ENCODE assay signal across 8 mouse cellular contexts in genomic region chr2:164389020-164389419, GRCm38 (mm10). TPM values are rescaled to one million over a fixed set of nuclear protein-coding genes. Genes with fewer than 3 reads are reported as not detected.
DNase-seq lines count a peak whose midpoint lies in the region; ATAC-seq and TF ChIP-seq lines count a peak whose summit lies in the region.

Slpi (minus strand) TSS chr2:164389095.

- 0 out of 2 replicates have a peak, but pooled peaks have one; percentile 13 for TF ChIP-seq CTCF in hindbrain, postnatal 0 days (IDR thresholded peaks at IDR 0.05; ENCODE audit: low read depth)
- no peak for TF ChIP-seq CTCF in lung, postnatal 0 days (IDR thresholded peaks at IDR 0.05)

- H3K27me3 ChIP-seq in kidney, embryonic 15.5 days = peaks cover 63% of the 10 kb centered on the region
- H3K27me3 ChIP-seq in embryonic facial prominence, embryonic 11.5 days (ENCODE audit: control insufficient read depth, insufficient read depth, low read length) = no peaks in the 10 kb centered on the region
- H3K27me3 ChIP-seq in hindbrain, postnatal 0 days (ENCODE audit: insufficient read depth, low read length) = peaks cover 9% of the 10 kb centered on the region; the same call in 1 of the 2 replicates
- H3K27me3 ChIP-seq in lung, postnatal 0 days (replicated peaks; ENCODE audit: insufficient read depth, low read length) = no peaks in the 10 kb centered on the region
- H3K27me3 ChIP-seq in splenic B cell, adult 2 months (ENCODE audit: control insufficient read depth, insufficient read depth, low read length, poor library complexity, severe bottlenecking) = no peaks in the 10 kb centered on the region; the same call in 1 of the 2 replicates

- DNase-seq in kidney, adult 18-20 months = no peak
- DNase-seq in R1 (ENCODE audit: low read depth, low spot score) = peak; percentile 45
- peak; percentile 68 for DNase-seq in embryonic facial prominence, embryonic 11.5 days (ENCODE audit: low spot score)
- DNase-seq in hindbrain, postnatal 0 days (ENCODE audit: low spot score) = peak; percentile 69
- DNase-seq in lung, postnatal 0 days (ENCODE audit: low spot score) = no peak
- peak; percentile 25 for DNase-seq in splenic B cell, adult 2 months (ENCODE audit: low read depth, low spot score)
- DNase-seq in gastrocnemius, postnatal 14 days = no peak

- intact Hi-C loops in gastrocnemius, postnatal 14 days (cut with DNase I; ENCODE audit: low total_unique reads) = loop anchor here (10.0 kb wide), 1 partner anchor 254 kb away; no protein-coding TSS in a partner anchor

- H3K27ac ChIP-seq in kidney, embryonic 15.5 days = no peak within 1 kb of the TSS
- H3K27ac ChIP-seq in embryonic facial prominence, embryonic 11.5 days (replicated peaks; ENCODE audit: low read depth, low read length) = peak within 1 kb of the TSS; percentile 59; the same call in 1 of the 2 replicates
- H3K27ac ChIP-seq in hindbrain, postnatal 0 days = peak within 1 kb of the TSS; percentile 69; the same call in 1 of the 2 replicates
- no peak within 1 kb of the TSS for H3K27ac ChIP-seq in lung, postnatal 0 days (ENCODE audit: low read length)

- peak; percentile 48 for ATAC-seq in kidney, embryonic 15.5 days (replicated peaks; ENCODE audit: low FRiP score)
- ATAC-seq in embryonic facial prominence, embryonic 11.5 days (replicated peaks; ENCODE audit: insufficient number of reproducible peaks, low FRiP score, low TSS enrichment, low read depth) = peak; percentile 55
- ATAC-seq in hindbrain, postnatal 0 days = peak; percentile 75
- ATAC-seq in lung, postnatal 0 days = peak; percentile 34

- H3K36me3 ChIP-seq in kidney, embryonic 15.5 days = no peaks in the 10 kb centered on the region
- H3K36me3 ChIP-seq in embryonic facial prominence, embryonic 11.5 days (replicated peaks; ENCODE audit: control insufficient read depth, insufficient read depth, low read depth, low read length) = no peaks in the 10 kb centered on the region
- no peaks in the 10 kb centered on the region for H3K36me3 ChIP-seq in hindbrain, postnatal 0 days (ENCODE audit: insufficient read depth, low read length)
- H3K36me3 ChIP-seq in lung, postnatal 0 days (ENCODE audit: insufficient read depth, low read length) = no peaks in the 10 kb centered on the region
- H3K36me3 ChIP-seq in splenic B cell, adult 2 months (ENCODE audit: control insufficient read depth, insufficient read depth, low read length, poor library complexity, severe bottlenecking) = no peaks in the 10 kb centered on the region

- TF ChIP-seq EP300 in lung, postnatal 0 days (IDR thresholded peaks at IDR 0.05) = no peak

- H3K9me3 ChIP-seq in kidney, embryonic 15.5 days (replicated peaks) = no peaks in the 10 kb centered on the region
- H3K9me3 ChIP-seq in embryonic facial prominence, embryonic 11.5 days (replicated peaks; ENCODE audit: control insufficient read depth, low read length) = no peaks in the 10 kb centered on the region
- H3K9me3 ChIP-seq in hindbrain, postnatal 0 days (ENCODE audit: low read length) = no peaks in the 10 kb centered on the region
- H3K9me3 ChIP-seq in lung, postnatal 0 days (ENCODE audit: low read length) = no peaks in the 10 kb centered on the region

- WGBS in kidney, embryonic 15.5 days = 0% methylated on average over 17 of the region's 17 CpGs
- WGBS in embryonic facial prominence, embryonic 11.5 days = 4% methylated on average over 17 of the region's 17 CpGs
- under 1% methylated on average over 17 of the region's 17 CpGs for WGBS in hindbrain, postnatal 0 days
- 5% methylated on average over 17 of the region's 17 CpGs for WGBS in lung, postnatal 0 days

- peaks cover 27% of the 10 kb centered on the region for H3K4me1 ChIP-seq in kidney, embryonic 15.5 days
- H3K4me1 ChIP-seq in embryonic facial prominence, embryonic 11.5 days (ENCODE audit: control insufficient read depth, insufficient read depth, low read length) = 0 out of 2 replicates have a peak, but pooled peaks cover 3% of the 10 kb centered on the region
- peaks cover 6% of the 10 kb centered on the region for H3K4me1 ChIP-seq in hindbrain, postnatal 0 days (ENCODE audit: insufficient read depth, low read length)
- H3K4me1 ChIP-seq in lung, postnatal 0 days (ENCODE audit: insufficient read depth, low read depth, low read length) = peaks cover 19% of the 10 kb centered on the region; the same call in 1 of the 2 replicates

- 0 out of 2 replicates have a peak within 1 kb of the TSS, but pooled peaks have one; percentile 29 for H3K9ac ChIP-seq in kidney, embryonic 15.5 days
- H3K9ac ChIP-seq in embryonic facial prominence, embryonic 11.5 days (replicated peaks; ENCODE audit: low read length) = peak within 1 kb of the TSS; percentile 58
- peak within 1 kb of the TSS; percentile 49 for H3K9ac ChIP-seq in hindbrain, postnatal 0 days (replicated peaks; ENCODE audit: low read length)
- H3K9ac ChIP-seq in lung, postnatal 0 days (replicated peaks; ENCODE audit: low read depth) = no peak within 1 kb of the TSS; the same call in 1 of the 2 replicates

- H3K4me3 ChIP-seq in kidney, embryonic 15.5 days (replicated peaks) = peak within 1 kb of the TSS; percentile 48
- peak within 1 kb of the TSS; percentile 44 for H3K4me3 ChIP-seq in embryonic facial prominence, embryonic 11.5 days (ENCODE audit: low read depth, low read length)
- H3K4me3 ChIP-seq in hindbrain, postnatal 0 days (ENCODE audit: low read length) = peak within 1 kb of the TSS; percentile 39
- peak within 1 kb of the TSS; percentile 41 for H3K4me3 ChIP-seq in lung, postnatal 0 days (ENCODE audit: low read depth, low read length)

- peak within 1 kb of the TSS; percentile 86 for H3K4me2 ChIP-seq in kidney, embryonic 15.5 days
- H3K4me2 ChIP-seq in embryonic facial prominence, embryonic 11.5 days (ENCODE audit: low read depth, low read length) = peak within 1 kb of the TSS; percentile 78
- H3K4me2 ChIP-seq in hindbrain, postnatal 0 days (ENCODE audit: low read depth, low read length) = peak within 1 kb of the TSS; percentile 64
- H3K4me2 ChIP-seq in lung, postnatal 0 days (replicated peaks; ENCODE audit: low read depth, low read length) = peak within 1 kb of the TSS; percentile 70

RNA-seq across cellular contexts. Expression of gene Slpi, which starts in this region (rescaled TPM):
- polyA plus RNA-seq in kidney, embryonic 15.5 days (2015; fragmentation: Nextera tagmentation; extraction: Ambion mirVana) = 2.4 and 2.7 TPM in 2 replicates
- 0.32 and 0.79 TPM in 2 replicates for polyA plus RNA-seq in embryonic facial prominence, embryonic 11.5 days (2014; fragmentation: Nextera tagmentation; extraction: Ambion mirVana)
- total RNA-seq in hindbrain, postnatal 0 days (2014; rRNA removed) = 4.3 TPM in 1 of 2 replicates, not detected in the other
- polyA plus RNA-seq in hindbrain, postnatal 0 days (2015; fragmentation: Nextera tagmentation; extraction: Ambion mirVana) = 0.40 and 0.82 TPM in 2 replicates
- polyA plus RNA-seq in lung, postnatal 0 days (2015; fragmentation: Nextera tagmentation; extraction: Ambion mirVana) = 79.5 and 106 TPM in 2 replicates
- under 1 TPM; 0.64 to 0.66 TPM for total RNA-seq in gastrocnemius, postnatal 14 days (2021)

Comparison
In these comparisons a context has a peak if more than half of its experiments do, and no peak if none do; other contexts are left out.
1. RNA of gene Slpi (polyA plus RNA-seq): 79.5 to 106 TPM in lung, postnatal 0 days; 2.4 to 2.7 TPM in kidney, embryonic 15.5 days, 0.40 to 0.82 TPM in hindbrain, postnatal 0 days and 0.32 to 0.79 TPM in embryonic facial prominence, embryonic 11.5 days; every median in the first group is over 10 times any median in the second.
2. Peak in DNase-seq, ATAC-seq, H3K4me3 ChIP-seq, H3K27ac ChIP-seq, H3K9ac ChIP-seq and H3K4me2 ChIP-seq in embryonic facial prominence, embryonic 11.5 days; RNA of the gene not detected or under 1 TPM.
3. DNase-seq: peak in R1 (single experiment), hindbrain, postnatal 0 days (single experiment) and splenic B cell, adult 2 months (single experiment); none in kidney, adult 18-20 months (single experiment), lung, postnatal 0 days (single experiment) and gastrocnemius, postnatal 14 days (single experiment).
4. Peak in every context shown above with its lines, with median percentiles within 50 percentile points of each other: ATAC-seq, H3K4me2 ChIP-seq and H3K4me3 ChIP-seq.